Mouse (Mus musculus): ENCODE data around the gene Suz12.
"Not testable (repeated sequence)": the region's sequence is repeated elsewhere in the genome, so short reads cannot be mapped to it uniquely, and the experiment has no call there.

DNA sequence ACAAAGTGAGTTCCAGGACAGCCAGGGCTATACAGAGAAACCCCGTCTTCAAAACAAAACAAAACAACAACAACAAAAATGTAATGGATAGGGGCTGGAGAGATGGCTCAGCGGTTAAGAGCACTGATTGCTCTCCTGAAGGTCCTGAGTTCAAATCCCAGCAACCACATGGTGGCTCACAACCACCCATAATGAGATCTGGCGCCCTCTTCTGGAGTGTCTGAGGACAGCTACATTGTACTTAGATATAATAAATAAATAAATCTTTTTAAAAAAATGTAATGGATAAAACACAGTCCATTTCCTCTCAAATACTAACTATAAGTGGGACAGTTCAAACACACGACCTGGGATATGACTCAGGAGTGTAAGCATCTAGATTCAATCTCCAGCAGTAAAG, 73.5 kb downstream of the Suz12 start:
- not testable (repeated sequence) for TF ChIP-seq POLR2A (IDR thresholded peaks at IDR 0.05; ENCODE audit: low read depth, low read length); CTCF (IDR thresholded peaks at IDR 0.05; ENCODE audit: extremely low read depth, insufficient read length, insufficient replicate concordance, low read depth, low read length)
